Mouse (Mus musculus): ENCODE measurements around the gene Tnks2. TPM values are rescaled to one million over a fixed set of nuclear protein-coding genes. Genes with fewer than 3 reads are reported as not detected.

Gene Tnks2
- polyA plus RNA-seq (2016; fragmentation: Nextera tagmentation; extraction: Ambion mirVana), result 99.6 and 99.9 TPM in 2 replicates

DNA sequence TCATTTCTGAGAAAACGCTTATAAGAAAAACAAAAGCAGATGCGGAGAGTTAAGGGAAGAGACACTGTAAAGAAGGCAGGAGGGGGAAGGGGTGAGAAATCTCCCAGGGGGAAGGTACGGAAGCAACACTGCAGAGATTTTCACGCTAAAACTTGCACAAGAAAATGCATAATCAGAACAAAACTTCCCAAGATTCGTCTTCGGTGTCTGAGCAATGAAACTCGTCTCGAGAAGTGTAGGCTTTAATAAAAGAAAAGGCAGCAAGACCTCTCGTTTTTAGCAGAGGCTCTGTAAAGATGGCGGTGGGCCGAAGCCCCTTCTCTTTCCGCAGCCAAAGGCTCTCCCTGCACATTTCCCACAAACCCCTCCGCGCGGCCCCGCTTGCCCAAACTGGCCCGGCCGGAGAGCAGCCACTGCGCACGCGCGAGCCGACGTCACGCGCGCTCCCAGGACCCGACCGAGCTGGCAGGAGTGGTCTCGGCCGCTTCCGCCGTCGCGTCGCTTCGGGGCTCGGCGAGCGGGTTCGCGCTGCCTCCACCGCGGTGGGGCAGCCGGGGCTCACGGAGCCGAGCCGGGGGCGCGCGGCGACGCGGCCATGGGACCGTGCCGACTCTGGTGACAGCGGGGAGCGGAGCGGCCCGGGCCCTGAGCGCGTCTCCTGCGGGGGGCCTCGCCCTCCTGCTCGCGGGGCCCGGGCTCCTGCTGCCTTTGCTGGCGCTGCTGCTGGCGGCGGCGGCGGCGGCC is at the start of gene Tnks2:
Tnks2 (plus strand) TSS at position 445 of the 744 bp plus-strand sequence.
- Histone ChIP-seq H3K9me3 (replicated peaks) (no peaks in the 10 kb centered on the region), H3K27ac (peak within 1 kb of the TSS; percentile 98), H3K4me3 (peak within 1 kb of the TSS; percentile 98), H3K36me3 (no peaks in the 10 kb centered on the region), H3K27me3 (no peaks in the 10 kb centered on the region), H3K4me2 (replicated peaks) (peak within 1 kb of the TSS; percentile 78), H3K4me1 (peaks cover 18% of the 10 kb centered on the region), H3K9ac (peak within 1 kb of the TSS; percentile 99)
- ATAC-seq (ENCODE audit: low FRiP score), result peak; percentile 97
- WGBS, result under 1% methylated on average over 71 of the region's 73 CpGs

DNA sequence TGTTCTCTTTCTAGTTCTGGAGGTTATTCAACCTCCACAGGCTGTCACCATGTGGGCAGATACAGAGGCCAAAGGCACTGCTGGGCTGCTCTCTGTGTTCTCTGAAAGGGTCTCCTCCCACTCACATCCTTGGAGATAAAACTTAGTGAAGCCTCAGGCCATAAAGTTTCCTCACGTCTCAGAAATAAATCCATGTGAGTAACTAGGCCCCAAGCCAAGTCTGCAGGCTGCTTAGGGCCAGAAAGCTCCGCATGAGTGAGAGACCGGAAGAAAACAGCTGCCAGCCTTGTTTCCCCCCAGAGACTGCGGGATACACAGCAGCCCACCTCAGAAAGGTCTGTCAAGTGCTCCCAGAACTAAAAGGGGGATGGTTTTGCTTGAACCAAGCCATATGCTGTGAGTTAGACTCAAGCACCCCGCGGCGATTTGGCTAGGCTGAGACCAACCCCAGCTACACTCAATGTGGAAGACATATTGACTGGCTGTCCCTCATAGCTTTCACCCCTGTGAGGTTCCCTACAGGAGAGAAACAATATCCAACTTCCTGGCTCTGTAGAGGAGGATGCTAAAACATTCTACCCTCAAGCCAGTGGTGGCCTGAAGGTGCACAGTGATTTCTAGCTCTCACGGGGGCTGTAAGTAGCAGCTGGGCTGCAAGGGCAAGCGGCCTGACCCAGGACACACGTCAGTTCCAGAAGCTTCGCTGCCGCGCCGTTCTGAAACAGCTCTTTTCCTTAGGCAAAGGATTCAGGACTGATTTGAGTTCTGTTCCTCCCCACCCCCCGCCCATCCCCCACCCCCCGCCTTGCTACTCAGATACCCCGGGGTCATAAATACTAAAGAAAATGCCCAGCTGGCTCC is 43.9 kb upstream of the Tnks2 start:
- Histone ChIP-seq H3K4me3 (no peak overlapping the region), H3K27me3 (no peaks in the 10 kb centered on the region), H3K9ac (no peak overlapping the region; the same call in 1 of the 2 replicates), H3K4me2 (replicated peaks) (no peak overlapping the region), H3K36me3 (no peaks in the 10 kb centered on the region), H3K4me1 (peaks cover 2% of the 10 kb centered on the region; the same call in 1 of the 2 replicates), H3K9me3 (replicated peaks) (no peaks in the 10 kb centered on the region), H3K27ac (no peak overlapping the region)
- 69% methylated on average over 17 of the region's 17 CpGs for WGBS
- no peak for ATAC-seq (ENCODE audit: low FRiP score)

GRCm38 (mm10) chr19:36792589-36792988 is 41.4 kb upstream of the Tnks2 start:
- Histone ChIP-seq H3K36me3 (no peaks in the 10 kb centered on the region), H3K27me3 (no peaks in the 10 kb centered on the region), H3K4me2 (replicated peaks) (no peak overlapping the region), H3K27ac (no peak overlapping the region), H3K9ac (no peak overlapping the region), H3K4me3 (no peak overlapping the region), H3K4me1 (peaks cover 2% of the 10 kb centered on the region; the same call in 1 of the 2 replicates), H3K9me3 (replicated peaks) (no peaks in the 10 kb centered on the region)
- no peak for ATAC-seq (ENCODE audit: low FRiP score)
- WGBS, result 93% methylated on average over 8 of the region's 8 CpGs

DNA sequence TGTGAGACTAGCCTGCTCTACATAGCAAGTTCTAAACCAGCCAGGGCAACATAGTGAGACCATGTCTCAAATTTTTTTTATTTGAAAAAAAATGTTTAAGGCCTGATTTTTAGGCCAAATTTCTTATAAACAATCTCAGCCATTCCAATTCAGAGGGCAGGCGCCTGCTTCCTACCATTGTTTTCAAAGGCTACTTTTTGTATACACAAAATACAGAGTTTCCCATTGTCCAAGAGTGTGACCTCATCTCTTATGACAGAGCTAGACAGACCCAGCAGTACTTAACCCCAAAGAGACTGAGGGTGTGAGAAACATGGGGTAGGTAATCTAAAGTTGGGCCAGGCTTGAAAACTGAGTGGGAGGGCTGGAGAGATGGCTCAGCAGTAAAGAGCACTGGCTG is 40.6 kb upstream of the Tnks2 start:
- Histone ChIP-seq H3K27me3 (no peaks in the 10 kb centered on the region), H3K4me1 (peaks cover 2% of the 10 kb centered on the region; the same call in 1 of the 2 replicates), H3K27ac (no peak overlapping the region), H3K4me3 (no peak overlapping the region), H3K36me3 (no peaks in the 10 kb centered on the region), H3K9me3 (replicated peaks) (no peaks in the 10 kb centered on the region), H3K4me2 (replicated peaks) (no peak overlapping the region), H3K9ac (no peak overlapping the region)
- ATAC-seq (ENCODE audit: low FRiP score), result no peak
- 88% methylated on average over 1 of the region's 1 CpGs for WGBS

- Histone ChIP-seq H3K9ac (no peak overlapping the region), H3K4me2 (replicated peaks) (no peak overlapping the region), H3K27me3 (no peaks in the 10 kb centered on the region), H3K4me3 (no peak overlapping the region), H3K9me3 (replicated peaks) (no peaks in the 10 kb centered on the region), H3K4me1 (peaks cover 2% of the 10 kb centered on the region; the same call in 1 of the 2 replicates), H3K36me3 (no peaks in the 10 kb centered on the region), H3K27ac (no peak overlapping the region)
- ATAC-seq (ENCODE audit: low FRiP score), result no peak
- 94% methylated on average over 4 of the region's 4 CpGs for WGBS
These were observed 40.0 kb upstream of the Tnks2 start for GRCm38 (mm10) chr19:36794008-36794407.

- no peak overlapping the region for H3K27ac ChIP-seq
These were observed 38.8 kb upstream of the Tnks2 start for GRCm38 (mm10) chr19:36795277-36795676.

GRCm38 (mm10) chr19:36796931-36797330 is 37.1 kb upstream of the Tnks2 start:
- Histone ChIP-seq H3K27ac (no peak overlapping the region), H3K4me2 (replicated peaks) (no peak overlapping the region), H3K9me3 (replicated peaks) (no peaks in the 10 kb centered on the region), H3K27me3 (no peaks in the 10 kb centered on the region), H3K4me1 (no peaks in the 10 kb centered on the region), H3K9ac (no peak overlapping the region), H3K36me3 (no peaks in the 10 kb centered on the region), H3K4me3 (no peak overlapping the region)
- 79% methylated on average over 9 of the region's 9 CpGs for WGBS
- no peak for ATAC-seq (ENCODE audit: low FRiP score)

More at GRCm38 (mm10) chr19:36795277-36795676, 38.8 kb upstream of the Tnks2 start:
- H3K4me3 ChIP-seq, result no peak overlapping the region
- no peaks in the 10 kb centered on the region for H3K9me3 ChIP-seq (replicated peaks)
- peaks cover 2% of the 10 kb centered on the region; the same call in 1 of the 2 replicates for H3K4me1 ChIP-seq
- H3K4me2 ChIP-seq (replicated peaks), result no peak overlapping the region
- 73% methylated on average over 3 of the region's 3 CpGs for WGBS
- H3K36me3 ChIP-seq, result no peaks in the 10 kb centered on the region
- no peak overlapping the region for H3K9ac ChIP-seq
- H3K27me3 ChIP-seq, result no peaks in the 10 kb centered on the region
- no peak for ATAC-seq (ENCODE audit: low FRiP score)

DNA sequence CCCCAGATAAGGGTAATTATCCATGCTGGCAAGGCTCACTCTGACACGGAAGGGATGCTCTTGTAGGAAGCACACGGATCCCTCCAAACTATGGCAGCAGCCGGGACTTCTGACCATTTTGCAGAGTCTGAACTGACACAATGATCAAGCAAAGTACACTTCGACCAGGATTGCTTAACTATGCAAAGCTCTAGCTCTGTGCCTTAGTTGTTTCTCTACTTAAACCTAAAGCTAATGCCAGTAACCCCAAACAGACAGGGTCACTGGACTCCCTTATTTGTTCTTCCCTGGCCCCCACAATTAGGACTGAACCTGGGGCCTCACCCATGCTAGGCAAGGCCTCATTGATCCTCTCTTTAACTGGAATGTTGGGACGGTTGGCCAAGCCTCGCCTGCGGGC is 33.7 kb upstream of the Tnks2 start:
- H3K27me3 ChIP-seq, result no peaks in the 10 kb centered on the region
- no peak overlapping the region for H3K4me2 ChIP-seq (replicated peaks)
- no peak overlapping the region for H3K9ac ChIP-seq
- H3K4me1 ChIP-seq, result no peaks in the 10 kb centered on the region
- H3K27ac ChIP-seq, result no peak overlapping the region
- no peaks in the 10 kb centered on the region for H3K9me3 ChIP-seq (replicated peaks)
- no peak overlapping the region for H3K4me3 ChIP-seq
- 88% methylated on average over 7 of the region's 7 CpGs for WGBS
- ATAC-seq (ENCODE audit: low FRiP score), result no peak
- no peaks in the 10 kb centered on the region for H3K36me3 ChIP-seq

- no peak overlapping the region for H3K9ac ChIP-seq
- 81% methylated on average over 9 of the region's 9 CpGs for WGBS
These were observed 32.0 kb upstream of the Tnks2 start for GRCm38 (mm10) chr19:36801856-36802641.

DNA sequence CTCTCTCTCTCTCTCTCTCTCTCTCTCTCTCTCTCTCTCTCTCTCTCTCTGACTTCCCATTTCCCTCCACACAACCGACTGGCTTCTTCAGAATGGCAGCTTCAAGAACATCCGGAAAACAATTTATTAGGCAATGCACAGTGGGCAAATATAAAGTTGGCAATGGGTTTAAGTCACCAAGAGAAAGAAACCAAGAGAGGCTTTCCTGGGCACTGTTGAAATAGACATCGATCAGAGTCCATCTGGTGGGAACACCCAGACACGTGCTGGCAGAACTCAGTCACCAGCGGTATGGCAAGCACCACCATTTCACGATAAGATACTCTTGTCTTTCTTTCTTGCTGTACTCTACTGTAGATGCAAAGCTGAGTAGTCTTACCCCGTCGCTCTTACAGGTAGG is 30.6 kb upstream of the Tnks2 start:
- ATAC-seq (ENCODE audit: low FRiP score), result no peak

More at GRCm38 (mm10) chr19:36801856-36802641, 32.0 kb upstream of the Tnks2 start:
- H3K4me1 ChIP-seq, result no peaks in the 10 kb centered on the region
- H3K27me3 ChIP-seq, result no peaks in the 10 kb centered on the region
- H3K27ac ChIP-seq, result no peak overlapping the region
- no peak overlapping the region for H3K4me2 ChIP-seq (replicated peaks)
- no peaks in the 10 kb centered on the region for H3K36me3 ChIP-seq
- no peaks in the 10 kb centered on the region for H3K9me3 ChIP-seq (replicated peaks)
- H3K4me3 ChIP-seq, result no peak overlapping the region
- no peak for ATAC-seq (ENCODE audit: low FRiP score)

GRCm38 (mm10) chr19:36806842-36807241 is 27.2 kb upstream of the Tnks2 start:
- Histone ChIP-seq H3K4me2 (replicated peaks) (no peak overlapping the region), H3K36me3 (no peaks in the 10 kb centered on the region), H3K27ac (no peak overlapping the region), H3K9ac (no peak overlapping the region), H3K9me3 (replicated peaks) (no peaks in the 10 kb centered on the region), H3K4me1 (no peaks in the 10 kb centered on the region), H3K4me3 (no peak overlapping the region), H3K27me3 (no peaks in the 10 kb centered on the region)
- 82% methylated on average over 2 of the region's 2 CpGs for WGBS
- no peak for ATAC-seq (ENCODE audit: low FRiP score)

More for the DNA sequence above, 30.6 kb upstream of the Tnks2 start:
- H3K4me1 ChIP-seq, result no peaks in the 10 kb centered on the region
- no peak overlapping the region for H3K4me3 ChIP-seq
- H3K9ac ChIP-seq, result no peak overlapping the region
- 96% methylated on average over 8 of the region's 8 CpGs for WGBS
- H3K27me3 ChIP-seq, result no peaks in the 10 kb centered on the region
- no peaks in the 10 kb centered on the region for H3K36me3 ChIP-seq
- H3K27ac ChIP-seq, result no peak overlapping the region
- no peaks in the 10 kb centered on the region for H3K9me3 ChIP-seq (replicated peaks)
- no peak overlapping the region for H3K4me2 ChIP-seq (replicated peaks)
